16 mouse cellular contexts compared by ENCODE assay signal in genomic region chr5:51416377-51416776, GRCm38 (mm10).
"Had no signal": no experiment of that assay in that cellular context is flagged by ENCODE, and none has a peak within 500 bp of the region (broad histone marks: within the 10 kb centered on the region; RNA-seq: fewer than 3 reads in every experiment).

No protein-coding gene starts in this region.

- H3K36me3 ChIP-seq: midbrain, embryonic 10.5 days; midbrain, embryonic 12.5 days; neural tube, embryonic 13.5 days; stomach, embryonic 15.5 days had no signal

- ATAC-seq: midbrain, embryonic 16.5 days had no signal

- H3K4me1 ChIP-seq: stomach, embryonic 15.5 days had no signal

- DNase-seq: lung, adult 18-20 months; lung, embryonic 14.5 days; lung, postnatal 10 days; lung, postnatal 4 days; midbrain, embryonic 14.5 days; right cerebral cortex, postnatal 14 days; thymus, adult 2 months; thymus, postnatal 25 days; thymus, postnatal 4 days had no signal

- H3K4me3 ChIP-seq: midbrain, embryonic 10.5 days; midbrain, embryonic 12.5 days; myocyte; neural tube, embryonic 13.5 days; stomach, embryonic 15.5 days had no signal

- H3K9me3 ChIP-seq: midbrain, embryonic 10.5 days; midbrain, embryonic 12.5 days; neural tube, embryonic 13.5 days; stomach, embryonic 15.5 days had no signal

- H3K27me3 ChIP-seq: midbrain, embryonic 12.5 days; neural tube, embryonic 13.5 days; stomach, embryonic 15.5 days had no signal

- H3K4me2 ChIP-seq: lung, embryonic 14.5 days; midbrain, embryonic 12.5 days; neural tube, embryonic 13.5 days; stomach, embryonic 15.5 days had no signal

- H3K9ac ChIP-seq: lung, embryonic 14.5 days; midbrain, embryonic 12.5 days; neural tube, embryonic 13.5 days; stomach, embryonic 15.5 days had no signal

- H3K27ac ChIP-seq: midbrain, embryonic 10.5 days; midbrain, embryonic 12.5 days; neural tube, embryonic 13.5 days; stomach, embryonic 15.5 days; stomach, postnatal 0 days had no signal
